Mouse (Mus musculus) stomach, embryonic 14.5 days (tissue): ENCODE data around the gene Wnt1. TPM values are rescaled to one million over a fixed set of nuclear protein-coding genes. Genes with fewer than 3 reads are reported as not detected.
A peak's percentile ranks its signal among the peaks of the same experiment; 100 is the strongest.
"Not testable (repeated sequence)": the region's sequence is repeated elsewhere in the genome, so short reads cannot be mapped to it uniquely, and the experiment has no call there.

Experiments used
- ATAC-seq: fragments of 200-750 bp; cut with Nextera tagmentation; 2 replicates; pipeline ENCODE4 v1.8.0; 2017; ENCODE audit warnings: low read depth, moderate TSS enrichment; ENCODE audit not compliant: insufficient number of reproducible peaks, insufficient read depth, low FRiP score
- H3K27ac ChIP-seq: fragments of 300-500 bp; sonication (generic); 2 replicates; pipeline ENCODE4 v1.5.1; 2014; ENCODE audit warnings: mild to moderate bottlenecking, low read length, moderate library complexity, mixed read lengths
- H3K27me3 ChIP-seq: fragments of 300-500 bp; sonication (generic); 2 replicates; pipeline ENCODE4 v1.6.1; 2014; ENCODE audit warnings: low read length, control low read depth, mixed read lengths; ENCODE audit not compliant: control insufficient read depth, insufficient read depth
- H3K36me3 ChIP-seq: fragments of 300-500 bp; sonication (generic); 2 replicates; pipeline ENCODE4 v1.6.1; 2014; ENCODE audit warnings: mild to moderate bottlenecking, control low read depth, low read length, moderate library complexity, mixed read lengths; ENCODE audit not compliant: control insufficient read depth, insufficient read depth
- H3K4me1 ChIP-seq: fragments of 300-500 bp; sonication (generic); 2 replicates; pipeline ENCODE4 v1.6.1; 2014; ENCODE audit warnings: low read length, control low read depth, mixed read lengths; ENCODE audit not compliant: control insufficient read depth, insufficient read depth
- H3K4me2 ChIP-seq: fragments of 300-500 bp; sonication (generic); replicated peaks from 2 replicates; pipeline ENCODE4 v1.6.1; 2014; ENCODE audit warnings: low read depth, low read length, control low read depth
- H3K4me3 ChIP-seq: fragments of 300-500 bp; sonication (generic); 2 replicates; pipeline ENCODE4 v1.5.1; 2014; ENCODE audit warnings: low read depth, low read length, control low read depth
- H3K9ac ChIP-seq: fragments of 300-500 bp; sonication (generic); replicated peaks from 2 replicates; pipeline ENCODE4 v1.6.1; 2014; ENCODE audit warnings: low read depth, mild to moderate bottlenecking, control low read depth, low read length, moderate library complexity, mixed read lengths
- H3K9me3 ChIP-seq: fragments of 300-500 bp; sonication (generic); 2 replicates; pipeline ENCODE4 v1.6.1; 2016; ENCODE audit warnings: low read depth, low read length, control low read depth; ENCODE audit not compliant: control insufficient read depth
- WGBS: fragments of 180-500 bp; shearing (Covaris S2); extraction: QIAGEN DNeasy Blood & Tissue Kit; methylation state at CpG from one replicate; pipeline ENCODE4 v1.1.7; 2014; 5-methylcytosine and 5-hydroxymethylcytosine counted together
- polyA plus RNA-seq: library from polyadenylated mRNA; unstranded; fragments of >200 nt; fragmentation: Nextera tagmentation; extraction: Ambion mirVana; gene quantifications from 2 replicates; pipeline ENCODE4 v1.2.1, GENCODE M21; 2014

Wnt1 gene
- not detected in 2 replicates for polyA plus RNA-seq

DNA sequence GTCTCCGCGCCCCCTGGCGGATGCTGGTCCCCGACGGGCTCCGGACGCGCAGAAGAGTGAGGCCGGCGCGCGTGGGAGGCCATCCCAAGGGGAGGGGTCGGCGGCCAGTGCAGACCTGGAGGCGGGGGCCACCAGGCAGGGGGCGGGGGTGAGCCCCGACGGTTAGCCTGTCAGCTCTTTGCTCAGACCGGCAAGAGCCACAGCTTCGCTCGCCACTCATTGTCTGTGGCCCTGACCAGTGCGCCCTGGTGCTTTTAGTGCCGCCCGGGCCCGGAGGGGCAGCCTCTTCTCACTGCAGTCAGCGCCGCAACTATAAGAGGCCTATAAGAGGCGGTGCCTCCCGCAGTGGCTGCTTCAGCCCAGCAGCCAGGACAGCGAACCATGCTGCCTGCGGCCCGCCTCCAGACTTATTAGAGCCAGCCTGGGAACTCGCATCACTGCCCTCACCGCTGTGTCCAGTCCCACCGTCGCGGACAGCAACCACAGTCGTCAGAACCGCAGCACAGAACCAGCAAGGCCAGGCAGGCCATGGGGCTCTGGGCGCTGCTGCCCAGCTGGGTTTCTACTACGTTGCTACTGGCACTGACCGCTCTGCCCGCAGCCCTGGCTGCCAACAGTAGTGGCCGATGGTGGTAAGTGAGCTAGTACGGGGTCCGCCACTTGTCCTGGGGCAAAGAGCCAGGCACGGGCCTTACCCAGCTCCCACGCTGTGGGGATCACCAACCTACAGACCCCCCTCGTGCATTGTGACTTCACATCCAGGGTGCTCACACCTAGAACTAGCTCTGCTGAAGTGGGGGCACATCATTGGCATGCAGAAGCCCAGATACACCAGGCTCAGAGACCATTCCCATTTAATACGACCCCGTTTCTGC, at the start of gene Wnt1:
Gene Wnt1 (plus strand): TSS at position 197 of the 875 bp plus-strand sequence.
- no peaks in the 10 kb centered on the region for H3K36me3 ChIP-seq
- H3K9me3 ChIP-seq = 0 out of 2 replicates have a peak, but pooled peaks cover 3% of the 10 kb centered on the region
- peaks cover 68% of the 10 kb centered on the region for H3K27me3 ChIP-seq
- 2% methylated on average over 51 of the region's 51 CpGs for WGBS
- H3K4me2 ChIP-seq = peak within 1 kb of the TSS; percentile 23; the same call in 1 of the 2 replicates
- H3K27ac ChIP-seq = no peak within 1 kb of the TSS
- peak within 1 kb of the TSS; percentile 15 for H3K4me3 ChIP-seq
- no peak for ATAC-seq
- H3K4me1 ChIP-seq = peaks cover 11% of the 10 kb centered on the region; the same call in 1 of the 2 replicates
- H3K9ac ChIP-seq = no peak within 1 kb of the TSS

DNA sequence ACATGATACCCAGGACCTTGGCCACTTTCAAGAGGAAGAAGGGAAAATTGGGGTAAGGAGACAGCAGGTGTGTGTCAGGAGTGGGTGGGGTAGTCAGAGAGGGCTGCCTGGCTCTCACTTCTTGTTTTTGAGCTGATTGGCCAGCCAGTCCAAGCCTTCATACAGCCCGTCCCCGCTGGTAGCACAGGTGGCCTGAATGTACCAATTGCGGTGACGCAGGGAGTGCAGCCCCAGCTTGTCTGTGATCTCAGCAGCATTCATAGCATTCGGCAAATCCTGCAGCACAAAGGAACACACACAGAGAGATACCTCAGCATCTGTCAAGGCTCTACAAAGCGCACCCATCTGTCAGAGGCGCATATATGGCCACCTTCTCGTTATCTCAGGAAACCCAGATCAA, 49.4 kb upstream of the Wnt1 start:
- Histone ChIP-seq H3K36me3 (peaks cover 45% of the 10 kb centered on the region), H3K9ac (no peak overlapping the region), H3K27me3 (no peaks in the 10 kb centered on the region), H3K4me2 (no peak overlapping the region), H3K9me3 (no peaks in the 10 kb centered on the region), H3K27ac (no peak overlapping the region), H3K4me1 (no peaks in the 10 kb centered on the region), H3K4me3 (no peak overlapping the region)
- 88% methylated on average over 8 of the region's 8 CpGs for whole genome bisulfite sequencing
- ATAC-seq = no peak

DNA sequence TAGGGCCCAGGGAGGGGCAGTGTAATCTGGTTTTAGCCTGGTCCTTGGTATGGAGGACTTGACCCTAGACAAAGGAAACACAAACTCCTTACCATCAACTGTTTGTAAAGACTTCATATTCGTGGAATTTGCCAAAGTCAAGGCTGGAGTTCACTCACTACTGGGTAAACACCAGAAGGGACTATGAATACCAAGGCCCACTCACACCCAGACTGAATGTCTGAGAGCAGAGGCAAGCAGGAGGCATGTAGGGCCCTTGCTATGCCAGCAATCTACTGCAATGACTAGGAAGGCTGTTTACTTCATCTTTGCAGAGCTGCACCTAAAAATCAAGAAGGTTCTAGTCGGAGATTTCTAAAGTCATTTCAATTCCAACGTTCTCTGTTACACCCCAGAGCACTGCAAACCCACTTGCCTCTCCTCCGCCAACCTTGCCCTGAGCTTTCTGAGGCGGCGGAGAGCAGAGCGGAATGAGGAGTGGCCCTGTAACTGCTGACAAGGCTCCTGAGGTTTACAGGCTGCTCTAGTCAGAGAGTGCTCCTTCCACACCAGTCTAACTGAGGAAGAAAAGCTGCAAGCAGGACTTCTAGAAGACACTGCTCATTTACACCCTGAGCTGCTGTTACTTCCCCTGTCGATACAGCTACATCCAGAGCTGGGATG, 46.8 kb upstream of the Wnt1 start:
- Histone ChIP-seq H3K27me3 (no peaks in the 10 kb centered on the region), H3K36me3 (peaks cover 38% of the 10 kb centered on the region), H3K4me1 (peaks cover 6% of the 10 kb centered on the region; the same call in 1 of the 2 replicates), H3K4me3 (no peak overlapping the region), H3K4me2 (no peak overlapping the region), H3K9ac (no peak overlapping the region), H3K27ac (no peak overlapping the region), H3K9me3 (no peaks in the 10 kb centered on the region)
- ATAC-seq = no peak
- 78% methylated on average over 8 of the region's 8 CpGs for WGBS

DNA sequence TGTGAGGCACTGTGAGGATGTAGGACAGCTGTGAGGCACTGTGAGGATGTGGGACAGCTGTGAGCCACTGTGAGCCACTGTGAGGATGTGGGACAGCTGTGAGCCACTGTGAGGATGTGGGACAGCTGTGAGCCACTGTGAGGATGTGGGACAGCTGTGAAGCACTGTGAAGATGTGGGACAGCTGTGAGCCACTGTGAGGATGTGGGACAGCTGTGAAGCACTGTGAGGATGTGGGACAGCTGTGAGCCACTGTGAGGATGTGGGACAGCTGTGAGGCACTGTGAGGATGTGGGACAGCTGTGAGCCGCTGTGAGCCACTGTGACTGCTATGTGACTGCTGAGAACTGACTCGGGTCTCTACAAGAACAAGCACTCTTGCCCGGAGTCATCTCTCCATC, 45.8 kb upstream of the Wnt1 start:
- H3K4me2 ChIP-seq, H3K27me3 ChIP-seq, H3K9ac ChIP-seq, ATAC-seq, H3K9me3 ChIP-seq, H3K4me1 ChIP-seq, H3K4me3 ChIP-seq, H3K27ac ChIP-seq: not testable (repeated sequence)
- H3K36me3 ChIP-seq = peaks cover 34% of the 10 kb centered on the region
- 85% methylated on average over 3 of the region's 3 CpGs for WGBS

DNA sequence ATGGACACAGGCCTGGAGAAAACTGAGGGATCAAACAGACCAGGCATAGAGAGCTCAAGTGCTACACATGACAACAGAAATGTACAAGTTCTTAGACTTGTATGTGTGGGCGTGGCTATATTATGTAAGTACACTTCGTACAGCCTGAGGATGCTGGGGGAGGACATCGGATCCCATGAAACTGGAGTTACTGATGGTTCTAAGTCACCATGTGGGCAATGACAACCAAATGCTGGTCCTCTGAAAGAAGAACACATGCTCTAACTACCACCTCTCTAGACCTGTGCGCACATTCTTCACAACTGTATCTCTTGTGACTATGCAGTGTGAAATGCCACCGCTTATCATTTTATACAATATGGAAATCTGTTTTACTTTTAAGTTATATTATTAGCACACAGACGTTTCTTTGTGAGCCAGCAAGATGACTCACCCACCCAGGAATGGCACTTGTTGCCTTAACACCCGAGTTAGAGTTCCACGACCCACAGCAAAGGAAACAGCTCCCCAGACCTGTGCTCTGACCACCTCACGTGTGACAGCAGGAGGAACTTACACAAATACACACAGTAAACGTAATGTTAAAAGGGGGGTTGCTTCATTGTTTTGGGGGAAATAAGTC, 43.2 kb upstream of the Wnt1 start:
- H3K27ac ChIP-seq = no peak overlapping the region
- H3K4me2 ChIP-seq = no peak overlapping the region
- H3K36me3 ChIP-seq = peaks cover 11% of the 10 kb centered on the region; the same call in 1 of the 2 replicates
- H3K9me3 ChIP-seq = no peaks in the 10 kb centered on the region
- no peak for ATAC-seq
- H3K4me1 ChIP-seq = peaks cover 6% of the 10 kb centered on the region; the same call in 1 of the 2 replicates
- no peaks in the 10 kb centered on the region for H3K27me3 ChIP-seq
- no peak overlapping the region for H3K4me3 ChIP-seq
- H3K9ac ChIP-seq = no peak overlapping the region
- 77% methylated on average over 10 of the region's 10 CpGs for WGBS

DNA sequence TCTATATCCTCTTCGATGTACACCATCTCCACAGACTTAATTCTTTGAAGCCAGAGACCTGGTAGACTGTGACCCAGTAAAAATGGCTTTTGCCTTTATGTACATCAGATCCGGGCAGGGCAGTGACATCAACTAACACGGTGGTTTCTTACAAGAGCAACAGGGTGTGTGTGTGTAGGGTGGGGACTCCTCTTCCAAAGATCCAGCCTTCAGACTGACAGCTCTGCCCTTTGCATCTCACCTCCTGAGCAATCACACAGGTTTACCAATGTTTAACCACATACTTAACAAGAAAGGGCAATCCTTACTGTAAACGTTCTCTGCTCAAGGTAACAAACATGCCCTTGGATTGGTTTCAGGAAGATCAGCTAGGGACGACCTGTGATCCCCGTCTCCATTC, 42.4 kb upstream of the Wnt1 start:
- Histone ChIP-seq H3K9ac (no peak overlapping the region), H3K4me1 (peaks cover 6% of the 10 kb centered on the region; the same call in 1 of the 2 replicates), H3K27ac (no peak overlapping the region), H3K4me3 (no peak overlapping the region), H3K9me3 (no peaks in the 10 kb centered on the region), H3K27me3 (no peaks in the 10 kb centered on the region), H3K36me3 (peaks cover 6% of the 10 kb centered on the region; the same call in 1 of the 2 replicates), H3K4me2 (no peak overlapping the region)
- no peak for ATAC-seq
- 67% methylated on average over 6 of the region's 6 CpGs for WGBS

DNA sequence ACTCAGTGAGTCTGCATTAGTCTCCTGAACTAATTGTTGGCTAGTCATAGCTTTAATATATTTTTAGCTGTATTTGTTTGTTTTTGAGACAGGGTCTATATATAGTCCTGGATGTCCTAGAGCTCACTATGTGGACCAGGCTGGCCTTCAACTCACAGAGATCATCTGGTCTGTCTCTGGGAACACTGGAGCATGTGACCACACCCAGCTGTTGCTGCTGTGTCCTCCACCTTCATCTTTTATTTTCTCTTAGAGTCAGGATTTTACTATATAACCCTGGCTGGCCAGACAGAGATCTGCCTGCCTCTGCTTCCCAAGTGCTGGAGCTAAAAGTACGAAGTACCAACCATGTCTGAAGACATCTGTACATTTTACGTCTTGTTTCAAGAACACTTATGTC, 40.6 kb upstream of the Wnt1 start:
- Histone ChIP-seq H3K9ac (no peak overlapping the region), H3K4me1 (peaks cover 6% of the 10 kb centered on the region; the same call in 1 of the 2 replicates), H3K9me3 (no peaks in the 10 kb centered on the region), H3K4me3 (no peak overlapping the region), H3K36me3 (0 out of 2 replicates have a peak, but pooled peaks cover 3% of the 10 kb centered on the region), H3K27ac (no peak overlapping the region), H3K27me3 (no peaks in the 10 kb centered on the region), H3K4me2 (no peak overlapping the region)
- WGBS = 95% methylated on average over 2 of the region's 2 CpGs
- no peak for ATAC-seq

DNA sequence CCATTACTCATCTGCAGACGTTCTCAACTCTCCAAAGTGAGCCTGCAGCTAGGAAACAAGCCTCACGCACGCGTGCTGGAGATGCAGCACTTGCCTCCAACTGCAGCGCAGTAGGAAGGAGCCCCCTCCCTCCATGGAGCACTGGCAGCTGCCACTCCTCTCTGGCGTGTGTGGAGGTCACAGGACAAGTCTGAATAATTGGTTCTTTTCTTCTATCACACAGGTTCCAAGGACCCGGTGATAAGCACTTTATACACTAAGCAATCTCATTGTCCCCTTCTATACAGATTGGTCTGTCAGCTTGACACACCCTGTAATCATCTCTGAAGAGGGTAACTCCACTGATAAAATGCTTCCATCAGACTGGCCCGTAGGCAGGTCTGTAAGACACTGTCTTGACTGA, 36.6 kb upstream of the Wnt1 start:
- no peak overlapping the region for H3K4me3 ChIP-seq
- 0 out of 2 replicates have a peak, but pooled peaks cover 3% of the 10 kb centered on the region for H3K36me3 ChIP-seq
- no peak overlapping the region for H3K9ac ChIP-seq
- H3K4me1 ChIP-seq = no peaks in the 10 kb centered on the region
- no peak for ATAC-seq
- 69% methylated on average over 8 of the region's 8 CpGs for WGBS
- H3K27ac ChIP-seq = no peak overlapping the region
- no peak overlapping the region for H3K4me2 ChIP-seq
- no peaks in the 10 kb centered on the region for H3K9me3 ChIP-seq
- H3K27me3 ChIP-seq = no peaks in the 10 kb centered on the region
